Mouse (Mus musculus) brain, adult 2 months (tissue): ENCODE measurements around the gene Slc25a54.

Experiments
- DNase-seq: peaks from one replicate; pipeline ENCODE4 v3.0.0; 2011; ENCODE audit warnings: low read depth, low spot score

Slc25a54 gene

GRCm38 (mm10) chr3:109080169-109080568 is at the start of gene Slc25a54:
TSS of gene Slc25a54 (plus strand) at chr3:109080469.
- no peak for DNase-seq

GRCm38 (mm10) chr3:109030817-109031216 is 49.5 kb upstream of the Slc25a54 start:
- DNase-seq: peak; percentile 36

GRCm38 (mm10) chr3:109031626-109032025 is 48.6 kb upstream of the Slc25a54 start:
- no peak for DNase-seq

GRCm38 (mm10) chr3:109032306-109032705 is 48.0 kb upstream of the Slc25a54 start:
- no peak for DNase-seq

GRCm38 (mm10) chr3:109034411-109034810 is 45.9 kb upstream of the Slc25a54 start:
- DNase-seq: no peak

GRCm38 (mm10) chr3:109040908-109041307 is 39.4 kb upstream of the Slc25a54 start:
- no peak for DNase-seq

- DNase-seq: peak; percentile 43
These were observed 36.9 kb upstream of the Slc25a54 start for GRCm38 (mm10) chr3:109043395-109043794.

- DNase-seq: no peak
These were observed 33.8 kb upstream of the Slc25a54 start for GRCm38 (mm10) chr3:109046428-109046827.

GRCm38 (mm10) chr3:109047707-109048283 is 32.5 kb upstream of the Slc25a54 start:
- no peak for DNase-seq

GRCm38 (mm10) chr3:109051056-109051945 is 29.0 kb upstream of the Slc25a54 start:
- no peak for DNase-seq

- DNase-seq: no peak
These were observed 28.3 kb upstream of the Slc25a54 start for GRCm38 (mm10) chr3:109051946-109052331.

- peak; percentile 52 for DNase-seq
These were observed 20.4 kb upstream of the Slc25a54 start for GRCm38 (mm10) chr3:109059903-109060302.

- DNase-seq: no peak
These were observed 17.9 kb upstream of the Slc25a54 start for GRCm38 (mm10) chr3:109062391-109062790.

- DNase-seq: peak; percentile 72
These were observed 17.3 kb upstream of the Slc25a54 start for GRCm38 (mm10) chr3:109062989-109063388.

GRCm38 (mm10) chr3:109084418-109084817 is 4.1 kb downstream of the Slc25a54 start:
- DNase-seq: no peak

- peak; percentile 2 for DNase-seq
These were observed 8.2 kb downstream of the Slc25a54 start for GRCm38 (mm10) chr3:109088460-109088859.

GRCm38 (mm10) chr3:109104702-109105101 is 24.4 kb downstream of the Slc25a54 start:
- DNase-seq: no peak

- DNase-seq: peak; percentile 16
These were observed 36.9 kb downstream of the Slc25a54 start for GRCm38 (mm10) chr3:109117136-109117535.

- no peak for DNase-seq
These were observed 39.3 kb downstream of the Slc25a54 start for GRCm38 (mm10) chr3:109119562-109119961.

- peak; percentile 10 for DNase-seq
These were observed 39.7 kb downstream of the Slc25a54 start for GRCm38 (mm10) chr3:109119973-109120372.

- DNase-seq: peak; percentile 30
These were observed 42.6 kb downstream of the Slc25a54 start, which contains the start of gene Slc25a24 for GRCm38 (mm10) chr3:109122641-109123530. TSS of gene Slc25a24 (plus strand) at chr3:109123149.

GRCm38 (mm10) chr3:109123531-109123981 is 43.3 kb downstream of the Slc25a54 start:
- no peak for DNase-seq
